Mouse (Mus musculus) neural tube, embryonic 14.5 days (tissue): ENCODE data around the gene Elovl5. TPM values are rescaled to one million over a fixed set of nuclear protein-coding genes. Genes with fewer than 3 reads are reported as not detected.

ENCODE experiments used
- ATAC-seq: fragments of 200-750 bp; cut with Nextera tagmentation; 2 replicates; pipeline ENCODE4 v1.8.0; 2017; ENCODE audit warnings: low read depth, mild to moderate bottlenecking, moderate TSS enrichment, moderate library complexity
- H3K27ac ChIP-seq: fragments of 300-500 bp; sonication (generic); 2 replicates; pipeline ENCODE4 v1.5.1; 2014; ENCODE audit warnings: low read depth, mild to moderate bottlenecking, control low read depth, low read length, moderate library complexity, mixed read lengths
- H3K27me3 ChIP-seq: fragments of 300-500 bp; sonication (generic); 2 replicates; pipeline ENCODE4 v1.6.1; 2014; ENCODE audit warnings: low read length; ENCODE audit not compliant: control insufficient read depth, insufficient read depth
- H3K36me3 ChIP-seq: fragments of 300-500 bp; sonication (generic); 2 replicates; pipeline ENCODE4 v1.6.1; 2014; ENCODE audit warnings: low read length, mixed read lengths; ENCODE audit not compliant: control insufficient read depth, insufficient read depth
- H3K4me1 ChIP-seq: fragments of 300-500 bp; sonication (generic); 2 replicates; pipeline ENCODE4 v1.6.1; 2014; ENCODE audit warnings: low read length; ENCODE audit not compliant: control insufficient read depth, insufficient read depth
- H3K4me2 ChIP-seq: fragments of 300-500 bp; sonication (generic); 2 replicates; pipeline ENCODE4 v1.6.1; 2014; ENCODE audit warnings: mild to moderate bottlenecking, low read depth, low read length, control low read depth
- H3K4me3 ChIP-seq: fragments of 300-500 bp; sonication (generic); 2 replicates; pipeline ENCODE4 v1.5.1; 2014; ENCODE audit warnings: low read depth, low read length, control low read depth, mixed read lengths
- H3K9ac ChIP-seq: fragments of 300-500 bp; sonication (generic); replicated peaks from 2 replicates; pipeline ENCODE4 v1.6.1; 2014; ENCODE audit warnings: low read depth, mild to moderate bottlenecking, control low read depth, low read length, mixed read lengths
- H3K9me3 ChIP-seq: fragments of 300-500 bp; sonication (generic); 2 replicates; pipeline ENCODE4 v1.6.1; 2016; ENCODE audit warnings: low read length; ENCODE audit not compliant: control insufficient read depth
- WGBS: fragments of 180-500 bp; shearing (Covaris S2); extraction: QIAGEN DNeasy Blood & Tissue Kit; methylation state at CpG from one replicate; pipeline ENCODE4 v1.1.7; 2014; 5-methylcytosine and 5-hydroxymethylcytosine counted together
- polyA plus RNA-seq: library from polyadenylated mRNA; unstranded; fragments of >200 nt; fragmentation: Nextera tagmentation; extraction: Ambion mirVana; gene quantifications from 2 replicates; pipeline ENCODE4 v1.2.1, GENCODE M21; 2014

Gene Elovl5
- polyA plus RNA-seq, result 69.1 and 69.7 TPM in 2 replicates

DNA sequence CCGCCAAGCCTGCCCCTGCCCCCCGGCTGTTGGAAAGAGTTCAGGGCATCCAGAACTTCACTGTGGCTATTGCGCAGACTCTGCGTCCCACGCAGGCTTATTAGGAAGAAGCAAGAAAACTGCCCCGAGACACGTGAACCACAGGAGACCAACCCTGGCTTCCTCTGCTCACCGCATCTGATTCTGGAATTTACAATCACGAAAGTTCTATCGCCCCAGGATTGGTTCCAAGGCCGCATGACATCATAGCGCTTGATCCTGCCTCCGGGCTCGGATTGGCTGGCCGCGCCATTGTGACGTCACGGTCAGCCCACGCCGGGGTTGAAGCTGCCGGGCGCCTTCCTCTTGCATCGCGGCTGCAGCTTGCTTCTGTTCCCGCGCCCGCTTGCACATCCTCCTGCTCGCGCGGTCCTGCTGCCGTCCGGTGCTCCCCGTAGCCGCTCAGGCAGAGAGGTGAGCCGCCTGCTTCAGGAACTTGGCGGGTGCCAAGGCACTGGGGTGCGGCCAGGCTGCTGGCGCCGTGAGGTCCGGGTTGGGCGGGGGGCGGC lies at the start of gene Elovl5:
Gene Elovl5 (plus strand): TSS at position 291 of the 548 bp plus-strand sequence.
- H3K9ac ChIP-seq, result peak within 1 kb of the TSS; percentile 86
- H3K4me2 ChIP-seq, result peak within 1 kb of the TSS; percentile 76
- under 1% methylated on average over 42 of the region's 42 CpGs for WGBS
- peak within 1 kb of the TSS; percentile 91 for H3K4me3 ChIP-seq
- no peaks in the 10 kb centered on the region for H3K27me3 ChIP-seq
- no peaks in the 10 kb centered on the region for H3K9me3 ChIP-seq
- peak within 1 kb of the TSS; percentile 92 for H3K27ac ChIP-seq
- ATAC-seq, result peak; percentile 96
- H3K4me1 ChIP-seq, result peaks cover 12% of the 10 kb centered on the region
- no peaks in the 10 kb centered on the region for H3K36me3 ChIP-seq

DNA sequence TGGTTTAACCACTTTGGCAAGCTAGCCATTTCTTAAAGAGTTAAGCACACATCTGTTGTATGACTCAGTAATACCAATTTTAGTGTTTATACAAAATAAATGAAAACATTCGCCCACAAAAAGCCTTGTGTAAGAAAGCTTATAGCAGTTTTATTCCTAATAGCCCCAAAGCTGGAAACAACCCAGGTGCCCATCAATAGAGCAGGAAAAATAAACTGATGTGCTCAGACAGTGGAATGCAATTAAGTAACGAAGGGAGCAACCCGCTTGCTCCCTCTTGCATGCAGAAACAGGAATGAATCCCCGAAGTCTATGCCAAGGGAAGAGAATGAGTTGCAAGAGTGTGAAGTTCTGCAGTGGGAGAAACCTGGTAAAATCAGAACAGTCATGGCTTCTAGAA lies 25.7 kb upstream of the Elovl5 start:
- no peaks in the 10 kb centered on the region for H3K4me1 ChIP-seq
- no peak overlapping the region for H3K4me2 ChIP-seq
- no peak overlapping the region for H3K9ac ChIP-seq
- no peak for ATAC-seq
- no peaks in the 10 kb centered on the region for H3K36me3 ChIP-seq
- H3K27ac ChIP-seq, result no peak overlapping the region
- no peak overlapping the region for H3K4me3 ChIP-seq
- no peaks in the 10 kb centered on the region for H3K9me3 ChIP-seq
- WGBS, result 69% methylated on average over 4 of the region's 4 CpGs
- H3K27me3 ChIP-seq, result no peaks in the 10 kb centered on the region

DNA sequence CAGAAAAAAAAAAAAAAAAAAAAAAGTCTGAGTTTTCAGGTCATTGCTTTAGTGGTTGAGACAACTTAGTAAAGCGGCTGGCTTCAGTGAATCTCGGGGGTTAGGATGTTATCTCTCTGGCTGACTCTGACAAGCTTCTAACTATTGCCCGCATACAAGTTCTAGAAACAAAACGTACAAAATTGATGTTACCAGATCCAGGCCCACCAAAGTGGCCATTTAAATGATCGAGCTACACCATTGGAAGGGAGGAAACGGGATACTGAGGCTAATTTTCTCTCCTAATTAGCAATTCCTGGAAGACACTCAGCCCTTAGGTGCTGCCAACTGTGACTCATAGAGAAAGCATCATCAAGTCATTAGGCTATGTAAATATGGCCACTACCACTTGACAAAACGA lies 18.6 kb upstream of the Elovl5 start:
- Histone ChIP-seq H3K4me3 (no peak overlapping the region), H3K36me3 (no peaks in the 10 kb centered on the region), H3K4me1 (no peaks in the 10 kb centered on the region), H3K4me2 (no peak overlapping the region), H3K27ac (no peak overlapping the region), H3K27me3 (no peaks in the 10 kb centered on the region), H3K9ac (no peak overlapping the region), H3K9me3 (no peaks in the 10 kb centered on the region)
- ATAC-seq, result no peak
- 61% methylated on average over 7 of the region's 7 CpGs for WGBS

DNA sequence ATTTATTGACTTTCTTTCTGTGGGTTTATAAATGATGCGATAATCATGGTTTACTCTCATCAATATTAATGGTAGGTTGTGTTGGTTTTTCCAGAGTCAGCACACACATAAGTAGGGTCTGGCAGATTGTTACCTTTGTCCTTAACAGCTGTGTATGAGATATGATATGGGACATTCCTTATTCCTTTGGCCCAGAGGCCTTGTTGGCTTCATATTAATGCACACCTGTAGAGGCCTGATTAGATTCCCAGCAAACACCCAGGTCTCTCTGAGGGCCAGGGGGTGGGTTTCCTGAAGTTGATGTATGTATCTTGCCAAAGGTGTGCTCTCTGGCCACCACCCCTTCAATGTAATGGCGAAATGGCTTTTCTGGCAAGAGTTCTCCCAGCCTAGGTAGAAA lies 13.0 kb upstream of the Elovl5 start:
- WGBS, result 91% methylated on average over 2 of the region's 2 CpGs
- no peak overlapping the region for H3K4me2 ChIP-seq
- ATAC-seq, result no peak
- H3K36me3 ChIP-seq, result no peaks in the 10 kb centered on the region
- no peak overlapping the region for H3K9ac ChIP-seq
- H3K27ac ChIP-seq, result no peak overlapping the region
- no peaks in the 10 kb centered on the region for H3K27me3 ChIP-seq
- H3K4me1 ChIP-seq, result no peaks in the 10 kb centered on the region
- no peak overlapping the region for H3K4me3 ChIP-seq
- no peaks in the 10 kb centered on the region for H3K9me3 ChIP-seq

DNA sequence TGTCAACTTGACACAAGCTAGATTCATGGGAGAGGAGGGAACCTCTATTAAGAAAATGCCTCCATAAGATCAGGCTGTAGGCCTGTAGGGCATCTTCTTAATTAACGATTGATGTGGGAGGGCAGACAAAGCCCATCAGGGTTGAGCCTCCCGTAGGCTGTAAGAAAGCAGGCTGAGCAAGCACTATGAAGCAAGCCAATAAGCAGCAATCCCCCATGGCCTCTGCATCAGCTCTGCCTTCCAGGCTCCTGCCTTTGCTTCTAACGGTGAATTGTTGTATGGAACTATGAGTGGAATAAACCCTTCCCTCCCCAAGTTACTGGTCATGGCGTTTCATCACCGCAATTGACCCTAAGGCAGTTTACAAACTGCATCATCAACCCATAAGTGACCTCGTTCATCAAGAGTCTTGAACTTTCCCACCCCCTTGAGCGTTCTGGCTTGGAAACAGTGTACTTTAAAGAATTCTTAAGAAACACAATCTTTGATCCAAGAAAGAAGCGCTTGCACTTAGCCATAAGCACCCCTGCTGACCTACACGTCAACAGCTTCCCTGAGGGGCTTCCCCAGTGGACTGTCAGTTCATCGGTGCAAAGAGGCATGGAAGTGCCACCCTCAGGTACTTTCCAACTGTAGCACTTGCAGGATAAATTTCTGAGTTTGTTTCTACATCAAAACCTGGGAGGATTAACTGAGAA lies 7.4 kb upstream of the Elovl5 start:
- peak; percentile 12; the same call in 1 of the 2 replicates for ATAC-seq
- no peaks in the 10 kb centered on the region for H3K27me3 ChIP-seq
- 13% methylated on average over 10 of the region's 10 CpGs for WGBS
- peak overlapping the region; percentile 68 for H3K4me2 ChIP-seq
- peaks cover 4% of the 10 kb centered on the region; the same call in 1 of the 2 replicates for H3K4me1 ChIP-seq
- peak overlapping the region; percentile 74 for H3K4me3 ChIP-seq
- peak overlapping the region; percentile 94 for H3K27ac ChIP-seq
- no peaks in the 10 kb centered on the region for H3K36me3 ChIP-seq
- H3K9me3 ChIP-seq, result no peaks in the 10 kb centered on the region
- peak overlapping the region; percentile 83 for H3K9ac ChIP-seq

DNA sequence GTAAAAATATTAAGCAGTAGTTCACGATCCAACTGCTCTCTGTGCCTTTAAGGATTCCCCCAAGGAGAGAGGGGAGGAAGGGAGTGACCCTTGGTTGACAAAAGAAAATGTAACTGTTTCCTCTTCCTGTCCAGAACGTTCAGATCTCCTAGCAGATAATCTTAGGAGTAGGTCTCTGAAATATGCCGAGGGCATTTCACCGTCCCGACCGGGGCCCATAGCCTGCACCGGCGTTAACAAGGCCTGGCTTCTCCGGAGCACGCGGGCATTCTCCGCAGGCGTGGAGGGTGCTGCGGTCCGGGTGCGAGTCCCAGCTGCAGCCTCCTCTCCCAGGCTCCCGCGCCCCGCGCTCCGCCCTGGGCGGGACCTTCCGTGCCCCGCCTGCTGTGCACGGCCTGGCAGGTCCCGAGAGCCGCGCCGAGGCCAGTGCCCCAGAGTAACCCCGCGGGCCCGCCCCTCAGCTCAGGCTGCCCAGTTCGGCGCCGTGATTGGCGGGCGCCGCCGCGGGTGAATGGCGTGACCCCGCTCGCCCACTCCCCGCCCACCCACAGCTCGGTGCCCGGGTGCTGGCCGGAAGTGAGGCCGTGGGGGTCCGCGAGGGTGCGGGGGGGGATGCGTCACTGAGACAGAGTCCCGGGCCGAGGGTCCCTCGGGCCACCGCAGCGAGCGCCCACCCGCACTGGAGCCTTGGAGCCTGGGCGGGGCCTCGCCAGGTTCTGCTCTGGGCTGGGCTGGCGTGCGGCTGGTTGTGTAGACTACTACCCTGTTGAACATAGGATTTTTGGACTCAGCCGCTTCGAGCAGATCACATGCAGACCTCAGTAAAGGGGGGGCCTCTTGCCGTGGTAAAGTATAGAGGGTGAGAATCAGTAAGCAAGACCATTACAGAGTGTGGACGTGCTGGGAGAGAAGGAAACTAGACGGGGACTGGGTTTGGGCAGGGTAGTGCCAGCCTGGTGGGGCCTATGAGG lies 6.6 kb upstream of the Elovl5 start:
- Histone ChIP-seq H3K4me2 (peak overlapping the region; percentile 68), H3K27ac (peak overlapping the region; percentile 94), H3K9me3 (no peaks in the 10 kb centered on the region), H3K36me3 (no peaks in the 10 kb centered on the region), H3K4me3 (peak overlapping the region; percentile 74), H3K27me3 (no peaks in the 10 kb centered on the region), H3K4me1 (peaks cover 4% of the 10 kb centered on the region; the same call in 1 of the 2 replicates), H3K9ac (peak overlapping the region; percentile 83)
- under 1% methylated on average over 67 of the region's 68 CpGs for WGBS
- ATAC-seq, result peak; percentile 95

DNA sequence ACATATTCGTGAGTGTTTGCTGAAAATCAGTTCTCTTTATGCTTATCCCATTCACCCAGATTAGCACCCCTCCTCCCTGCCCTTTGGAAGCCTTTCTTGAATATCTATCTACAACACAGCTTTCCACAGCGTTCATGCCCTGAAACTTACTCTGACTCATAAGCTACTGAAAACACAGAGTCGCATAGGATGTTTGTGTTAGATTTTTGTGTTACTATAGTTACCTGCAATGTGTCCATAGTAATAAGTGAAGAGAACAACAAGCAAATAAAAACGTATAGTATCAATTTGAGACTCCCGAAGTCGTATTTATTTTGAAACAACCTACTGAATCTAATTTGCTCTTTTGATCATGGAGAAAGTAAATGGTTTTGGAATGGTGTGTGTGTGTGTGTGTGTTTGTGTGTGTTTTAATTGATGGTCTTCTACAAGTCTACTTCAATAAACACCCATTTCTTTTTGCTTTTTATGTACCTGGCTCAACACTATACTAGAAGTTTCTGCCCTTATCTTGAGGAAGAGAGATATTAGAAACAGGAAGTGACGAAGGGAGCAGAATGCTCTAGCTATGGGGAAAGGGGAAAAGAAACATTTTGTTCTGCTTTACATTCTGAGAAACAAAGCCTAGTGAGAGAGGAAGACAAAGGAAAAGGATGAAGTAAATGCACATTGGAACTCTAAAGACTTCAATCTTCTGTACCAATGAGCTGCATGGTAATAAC lies 5.5 kb upstream of the Elovl5 start:
- 50% methylated on average over 7 of the region's 7 CpGs for WGBS
- Histone ChIP-seq H3K9me3 (no peaks in the 10 kb centered on the region), H3K4me3 (peak overlapping the region; percentile 74), H3K4me2 (peak overlapping the region; percentile 68), H3K36me3 (no peaks in the 10 kb centered on the region), H3K27me3 (no peaks in the 10 kb centered on the region), H3K4me1 (peaks cover 4% of the 10 kb centered on the region; the same call in 1 of the 2 replicates), H3K9ac (peak overlapping the region; percentile 83; the same call in 1 of the 2 replicates), H3K27ac (0 out of 2 replicates have a peak overlapping the region, but pooled peaks have one; percentile 94)
- ATAC-seq, result no peak

DNA sequence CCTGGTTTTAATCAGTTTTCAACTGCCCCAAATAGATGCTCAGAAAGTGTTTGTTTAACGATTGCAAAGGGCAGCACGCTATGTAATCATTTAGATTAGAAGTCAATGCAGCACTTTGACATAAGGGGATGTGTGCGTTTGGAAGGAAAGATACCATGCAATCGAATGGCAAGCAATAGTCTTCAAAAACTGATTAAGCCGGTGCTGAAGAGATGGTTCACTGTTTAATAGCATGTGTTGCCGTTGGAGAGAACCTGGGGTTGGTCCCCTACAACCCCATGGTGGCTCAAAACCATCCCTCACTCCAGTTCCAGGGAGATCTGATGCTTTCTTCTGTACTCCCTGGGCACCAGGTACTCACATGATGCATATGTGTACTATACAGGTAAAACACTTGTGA lies 4.9 kb upstream of the Elovl5 start:
- Histone ChIP-seq H3K4me1 (peaks cover 4% of the 10 kb centered on the region; the same call in 1 of the 2 replicates), H3K27ac (no peak overlapping the region), H3K9me3 (no peaks in the 10 kb centered on the region), H3K27me3 (no peaks in the 10 kb centered on the region), H3K9ac (no peak overlapping the region), H3K4me2 (no peak overlapping the region), H3K4me3 (no peak overlapping the region), H3K36me3 (no peaks in the 10 kb centered on the region)
- no peak for ATAC-seq
- WGBS, result 87% methylated on average over 6 of the region's 6 CpGs
